Mouse (Mus musculus): ENCODE data around the gene Sco1. TPM values are rescaled to one million over a fixed set of nuclear protein-coding genes. Genes with fewer than 3 reads are reported as not detected.
A peak's percentile ranks its signal among the peaks of the same experiment; 100 is the strongest.

The Sco1 gene
- polyA plus RNA-seq, 1 experiment from 2014 or later: 15.0 TPM

- no peak overlapping the region for H3K9ac ChIP-seq (ENCODE audit: low read length)
- ATAC-seq (ENCODE audit: insufficient read depth, low FRiP score): no peak
- no peaks in the 10 kb centered on the region for H3K27me3 ChIP-seq (ENCODE audit: control insufficient read depth, insufficient read depth, low read length)
- WGBS: 91% methylated on average over 6 of the region's 6 CpGs
- H3K4me3 ChIP-seq (replicated peaks; ENCODE audit: low read length): no peak overlapping the region
- H3K4me1 ChIP-seq (ENCODE audit: control insufficient read depth, insufficient read depth, low read length): no peaks in the 10 kb centered on the region
- no peak overlapping the region for H3K4me2 ChIP-seq (ENCODE audit: low read depth, low read length)
- no peak overlapping the region for H3K27ac ChIP-seq (ENCODE audit: low read length)
- H3K9me3 ChIP-seq (replicated peaks; ENCODE audit: control insufficient read depth, low read length): no peaks in the 10 kb centered on the region
- peaks cover 22% of the 10 kb centered on the region for H3K36me3 ChIP-seq (ENCODE audit: control insufficient read depth, insufficient read depth, low read length)
These were observed 16.2 kb upstream of the Sco1 start for GRCm38 (mm10) chr11:67036229-67036628.

GRCm38 (mm10) chr11:67036892-67037291, 15.6 kb upstream of the Sco1 start:
- no peak for ATAC-seq (ENCODE audit: insufficient read depth, low FRiP score)
- H3K4me1 ChIP-seq (ENCODE audit: control insufficient read depth, insufficient read depth, low read length): no peaks in the 10 kb centered on the region
- H3K27me3 ChIP-seq (ENCODE audit: control insufficient read depth, insufficient read depth, low read length): no peaks in the 10 kb centered on the region
- H3K4me3 ChIP-seq (replicated peaks; ENCODE audit: low read length): no peak overlapping the region
- H3K36me3 ChIP-seq (ENCODE audit: control insufficient read depth, insufficient read depth, low read length): peaks cover 26% of the 10 kb centered on the region
- no peak overlapping the region for H3K27ac ChIP-seq (ENCODE audit: low read length)
- H3K9ac ChIP-seq (ENCODE audit: low read length): no peak overlapping the region
- 94% methylated on average over 9 of the region's 9 CpGs for WGBS
- no peaks in the 10 kb centered on the region for H3K9me3 ChIP-seq (replicated peaks; ENCODE audit: control insufficient read depth, low read length)
- no peak overlapping the region for H3K4me2 ChIP-seq (ENCODE audit: low read depth, low read length)

GRCm38 (mm10) chr11:67039799-67040198, 12.7 kb upstream of the Sco1 start:
- H3K27me3 ChIP-seq (ENCODE audit: control insufficient read depth, insufficient read depth, low read length): no peaks in the 10 kb centered on the region
- H3K4me1 ChIP-seq (ENCODE audit: control insufficient read depth, insufficient read depth, low read length): no peaks in the 10 kb centered on the region
- peaks cover 26% of the 10 kb centered on the region for H3K36me3 ChIP-seq (ENCODE audit: control insufficient read depth, insufficient read depth, low read length)
- WGBS: 92% methylated on average over 3 of the region's 3 CpGs
- ATAC-seq (ENCODE audit: insufficient read depth, low FRiP score): no peak
- H3K9ac ChIP-seq (ENCODE audit: low read length): no peak overlapping the region
- H3K4me3 ChIP-seq (replicated peaks; ENCODE audit: low read length): no peak overlapping the region
- H3K4me2 ChIP-seq (ENCODE audit: low read depth, low read length): no peak overlapping the region
- H3K27ac ChIP-seq (ENCODE audit: low read length): no peak overlapping the region
- H3K9me3 ChIP-seq (replicated peaks; ENCODE audit: control insufficient read depth, low read length): no peaks in the 10 kb centered on the region

- H3K4me3 ChIP-seq (replicated peaks; ENCODE audit: low read length): no peak overlapping the region
- ATAC-seq (ENCODE audit: insufficient read depth, low FRiP score): no peak
- H3K9me3 ChIP-seq (replicated peaks; ENCODE audit: control insufficient read depth, low read length): no peaks in the 10 kb centered on the region
- H3K36me3 ChIP-seq (ENCODE audit: control insufficient read depth, insufficient read depth, low read length): peaks cover 26% of the 10 kb centered on the region
- no peak overlapping the region for H3K27ac ChIP-seq (ENCODE audit: low read length)
- no peak overlapping the region for H3K4me2 ChIP-seq (ENCODE audit: low read depth, low read length)
- no peaks in the 10 kb centered on the region for H3K4me1 ChIP-seq (ENCODE audit: control insufficient read depth, insufficient read depth, low read length)
- H3K27me3 ChIP-seq (ENCODE audit: control insufficient read depth, insufficient read depth, low read length): no peaks in the 10 kb centered on the region
- WGBS: 93% methylated on average over 6 of the region's 6 CpGs
- no peak overlapping the region for H3K9ac ChIP-seq (ENCODE audit: low read length)
These were observed 12.0 kb upstream of the Sco1 start for GRCm38 (mm10) chr11:67040483-67040882.

- 62% methylated on average over 8 of the region's 8 CpGs for WGBS
- no peak for ATAC-seq (ENCODE audit: insufficient read depth, low FRiP score)
- H3K9me3 ChIP-seq (replicated peaks; ENCODE audit: control insufficient read depth, low read length): no peaks in the 10 kb centered on the region
These were observed 9.5 kb upstream of the Sco1 start for GRCm38 (mm10) chr11:67043007-67043406.

DNA sequence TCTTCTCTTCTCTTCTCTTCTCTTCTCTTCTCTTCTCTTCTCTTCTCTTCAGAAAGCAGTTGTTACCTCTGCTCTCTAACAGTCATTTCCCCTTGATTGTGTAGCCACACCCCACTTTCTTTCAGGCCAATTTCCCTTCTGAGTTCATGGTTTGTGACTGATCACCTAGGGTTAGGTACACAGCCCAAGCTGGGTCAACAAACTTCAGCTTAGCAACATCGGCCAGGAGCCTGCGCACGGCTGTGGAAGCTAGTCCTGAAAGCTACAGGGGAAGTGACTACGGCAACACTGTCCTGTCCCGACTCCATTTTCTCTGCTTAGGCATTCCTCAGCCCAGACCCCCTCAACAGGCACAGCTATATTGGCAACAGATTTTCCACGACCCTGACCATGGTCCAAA, 7.5 kb upstream of the Sco1 start:
- Histone ChIP-seq H3K9ac (ENCODE audit: low read length) (no peak overlapping the region), H3K4me3 (replicated peaks; ENCODE audit: low read length) (no peak overlapping the region), H3K4me2 (ENCODE audit: low read depth, low read length) (no peak overlapping the region), H3K4me1 (ENCODE audit: control insufficient read depth, insufficient read depth, low read length) (no peaks in the 10 kb centered on the region), H3K36me3 (ENCODE audit: control insufficient read depth, insufficient read depth, low read length) (peaks cover 15% of the 10 kb centered on the region), H3K9me3 (replicated peaks; ENCODE audit: control insufficient read depth, low read length) (no peaks in the 10 kb centered on the region), H3K27ac (ENCODE audit: low read length) (peak overlapping the region; percentile 8; the same call in 1 of the 2 replicates), H3K27me3 (ENCODE audit: control insufficient read depth, insufficient read depth, low read length) (no peaks in the 10 kb centered on the region)
- peak; percentile 74; the same call in 1 of the 2 replicates for ATAC-seq (ENCODE audit: insufficient read depth, low FRiP score)
- WGBS: 40% methylated on average over 6 of the region's 6 CpGs

More at GRCm38 (mm10) chr11:67043007-67043406, 9.5 kb upstream of the Sco1 start:
- H3K9ac ChIP-seq (ENCODE audit: low read length): no peak overlapping the region
- H3K27me3 ChIP-seq (ENCODE audit: control insufficient read depth, insufficient read depth, low read length): no peaks in the 10 kb centered on the region
- no peak overlapping the region for H3K4me3 ChIP-seq (replicated peaks; ENCODE audit: low read length)
- no peaks in the 10 kb centered on the region for H3K4me1 ChIP-seq (ENCODE audit: control insufficient read depth, insufficient read depth, low read length)
- H3K4me2 ChIP-seq (ENCODE audit: low read depth, low read length): no peak overlapping the region
- H3K36me3 ChIP-seq (ENCODE audit: control insufficient read depth, insufficient read depth, low read length): peaks cover 26% of the 10 kb centered on the region
- no peak overlapping the region for H3K27ac ChIP-seq (ENCODE audit: low read length)

GRCm38 (mm10) chr11:67047199-67047598, 5.3 kb upstream of the Sco1 start:
- 82% methylated on average over 5 of the region's 5 CpGs for WGBS
- H3K36me3 ChIP-seq (ENCODE audit: control insufficient read depth, insufficient read depth, low read length): no peaks in the 10 kb centered on the region

GRCm38 (mm10) chr11:67048496-67048895, 4.0 kb upstream of the Sco1 start:
- H3K27me3 ChIP-seq (ENCODE audit: control insufficient read depth, insufficient read depth, low read length): no peaks in the 10 kb centered on the region
- no peak overlapping the region for H3K4me3 ChIP-seq (replicated peaks; ENCODE audit: low read length)
- WGBS: 82% methylated on average over 8 of the region's 8 CpGs
- no peak overlapping the region for H3K27ac ChIP-seq (ENCODE audit: low read length)
- H3K9me3 ChIP-seq (replicated peaks; ENCODE audit: control insufficient read depth, low read length): no peaks in the 10 kb centered on the region
- H3K4me1 ChIP-seq (ENCODE audit: control insufficient read depth, insufficient read depth, low read length): peaks cover 9% of the 10 kb centered on the region
- no peak for ATAC-seq (ENCODE audit: insufficient read depth, low FRiP score)
- H3K4me2 ChIP-seq (ENCODE audit: low read depth, low read length): no peak overlapping the region
- no peaks in the 10 kb centered on the region for H3K36me3 ChIP-seq (ENCODE audit: control insufficient read depth, insufficient read depth, low read length)
- no peak overlapping the region for H3K9ac ChIP-seq (ENCODE audit: low read length)

More at GRCm38 (mm10) chr11:67047199-67047598, 5.3 kb upstream of the Sco1 start:
- H3K4me3 ChIP-seq (replicated peaks; ENCODE audit: low read length): no peak overlapping the region
- no peaks in the 10 kb centered on the region for H3K27me3 ChIP-seq (ENCODE audit: control insufficient read depth, insufficient read depth, low read length)
- H3K4me2 ChIP-seq (ENCODE audit: low read depth, low read length): no peak overlapping the region
- no peaks in the 10 kb centered on the region for H3K9me3 ChIP-seq (replicated peaks; ENCODE audit: control insufficient read depth, low read length)
- peaks cover 4% of the 10 kb centered on the region; the same call in 1 of the 2 replicates for H3K4me1 ChIP-seq (ENCODE audit: control insufficient read depth, insufficient read depth, low read length)
- no peak for ATAC-seq (ENCODE audit: insufficient read depth, low FRiP score)
- no peak overlapping the region for H3K27ac ChIP-seq (ENCODE audit: low read length)
- H3K9ac ChIP-seq (ENCODE audit: low read length): no peak overlapping the region

GRCm38 (mm10) chr11:67049256-67049655, 3.2 kb upstream of the Sco1 start:
- no peak for ATAC-seq (ENCODE audit: insufficient read depth, low FRiP score)
- Histone ChIP-seq H3K27me3 (ENCODE audit: control insufficient read depth, insufficient read depth, low read length) (no peaks in the 10 kb centered on the region), H3K4me2 (ENCODE audit: low read depth, low read length) (no peak overlapping the region), H3K9me3 (replicated peaks; ENCODE audit: control insufficient read depth, low read length) (no peaks in the 10 kb centered on the region), H3K4me3 (replicated peaks; ENCODE audit: low read length) (no peak overlapping the region), H3K36me3 (ENCODE audit: control insufficient read depth, insufficient read depth, low read length) (no peaks in the 10 kb centered on the region), H3K27ac (ENCODE audit: low read length) (no peak overlapping the region), H3K4me1 (ENCODE audit: control insufficient read depth, insufficient read depth, low read length) (peaks cover 13% of the 10 kb centered on the region), H3K9ac (ENCODE audit: low read length) (no peak overlapping the region)
- WGBS: 90% methylated on average over 3 of the region's 3 CpGs

Measured in stomach, embryonic 16.5 days (tissue).